ENCODE assay signal across 16 mouse cellular contexts in genomic region chr5:35559447-35559846, GRCm38 (mm10). TPM values are rescaled to one million over a fixed set of nuclear protein-coding genes. Genes with fewer than 3 reads are reported as not detected.
DNase-seq lines count a peak whose midpoint lies in the region; ATAC-seq and TF ChIP-seq lines count a peak whose summit lies in the region.
"Had no signal": no experiment of that assay in that cellular context is flagged by ENCODE, and none has a peak within 500 bp of the region (broad histone marks: within the 10 kb centered on the region; RNA-seq: fewer than 3 reads in every experiment).

No protein-coding gene starts in this region.

- peak overlapping the region; percentile 13; the same call in 1 of the 2 replicates for H3K27ac ChIP-seq in liver, adult 2 months (replicated peaks; ENCODE audit: insufficient read depth, low read depth, low read length)
- H3K27ac ChIP-seq in embryonic facial prominence, embryonic 15.5 days (replicated peaks), result peak overlapping the region; percentile 65
- peak overlapping the region; percentile 94 for H3K27ac ChIP-seq in heart, embryonic 16.5 days (ENCODE audit: low read length)
- H3K27ac ChIP-seq in midbrain, embryonic 13.5 days, result no peak overlapping the region
- H3K27ac ChIP-seq: forebrain, embryonic 12.5 days; left cerebral cortex, adult 2 months; limb, embryonic 13.5 days; neural tube, embryonic 12.5 days had no signal

- no peaks in the 10 kb centered on the region for H3K4me1 ChIP-seq in liver, adult 2 months (ENCODE audit: control insufficient read depth, insufficient read depth, low read length)
- peaks cover 9% of the 10 kb centered on the region; the same call in 1 of the 2 replicates for H3K4me1 ChIP-seq in embryonic facial prominence, embryonic 15.5 days
- H3K4me1 ChIP-seq in heart, embryonic 16.5 days (ENCODE audit: control insufficient read depth, insufficient read depth, low read length), result peaks cover 44% of the 10 kb centered on the region
- H3K4me1 ChIP-seq in midbrain, embryonic 13.5 days (replicated peaks), result no peaks in the 10 kb centered on the region
- H3K4me1 ChIP-seq: forebrain, embryonic 12.5 days; limb, embryonic 13.5 days; neural tube, embryonic 12.5 days had no signal

- 72% methylated on average over 8 of the region's 8 CpGs for WGBS in liver, adult 2 months
- WGBS in embryonic facial prominence, embryonic 15.5 days, result 54% methylated on average over 8 of the region's 8 CpGs
- WGBS in heart, embryonic 16.5 days, result 23% methylated on average over 8 of the region's 8 CpGs
- 78% methylated on average over 8 of the region's 8 CpGs for WGBS in midbrain, embryonic 13.5 days

- no peak overlapping the region for H3K9ac ChIP-seq in liver, adult 2 months (ENCODE audit: low read depth, low read length)
- H3K9ac ChIP-seq in embryonic facial prominence, embryonic 15.5 days, result no peak overlapping the region
- H3K9ac ChIP-seq in heart, embryonic 16.5 days (ENCODE audit: low read length), result no peak overlapping the region
- H3K9ac ChIP-seq in midbrain, embryonic 13.5 days (replicated peaks), result no peak overlapping the region
- H3K9ac ChIP-seq: forebrain, embryonic 12.5 days; limb, embryonic 13.5 days; lung, embryonic 14.5 days; neural tube, embryonic 12.5 days had no signal

- no peaks in the 10 kb centered on the region for H3K9me3 ChIP-seq in embryonic facial prominence, embryonic 15.5 days (replicated peaks)
- H3K9me3 ChIP-seq in heart, embryonic 16.5 days (replicated peaks; ENCODE audit: control insufficient read depth, low read length), result no peaks in the 10 kb centered on the region
- no peaks in the 10 kb centered on the region for H3K9me3 ChIP-seq in midbrain, embryonic 13.5 days
- H3K9me3 ChIP-seq: forebrain, embryonic 12.5 days; limb, embryonic 13.5 days; neural tube, embryonic 12.5 days had no signal

- peaks cover 3% of the 10 kb centered on the region; the same call in 1 of the 2 replicates for H3K36me3 ChIP-seq in liver, adult 2 months (ENCODE audit: control insufficient read depth, insufficient read depth, low read length)
- H3K36me3 ChIP-seq in embryonic facial prominence, embryonic 15.5 days, result peaks cover 81% of the 10 kb centered on the region
- peaks cover 33% of the 10 kb centered on the region for H3K36me3 ChIP-seq in heart, embryonic 16.5 days (ENCODE audit: control insufficient read depth, insufficient read depth)
- H3K36me3 ChIP-seq in midbrain, embryonic 13.5 days, result peaks cover 87% of the 10 kb centered on the region

- DNase-seq in liver, adult 2 months (ENCODE audit: extremely low read depth, low read depth, low spot score), result peak; percentile 15
- DNase-seq in liver, result no peak
- peak; percentile 17 for DNase-seq in retina, postnatal 7 days (ENCODE audit: low read depth, low spot score)
- no peak for DNase-seq in Muller cell, postnatal 12 days (ENCODE audit: inconsistent ontology term)
- no peak for DNase-seq in adrenal gland, postnatal 10 days
- DNase-seq: cerebellum, adult 11-12 months; lung, embryonic 14.5 days; right cerebral cortex, postnatal 4 days had no signal

- no peak overlapping the region for H3K4me2 ChIP-seq in embryonic facial prominence, embryonic 15.5 days (replicated peaks)
- H3K4me2 ChIP-seq in heart, embryonic 16.5 days (ENCODE audit: low read depth, low read length), result peak overlapping the region; percentile 23
- H3K4me2 ChIP-seq in midbrain, embryonic 13.5 days (replicated peaks), result no peak overlapping the region
- H3K4me2 ChIP-seq: forebrain, embryonic 12.5 days; limb, embryonic 13.5 days; lung, embryonic 14.5 days; neural tube, embryonic 12.5 days had no signal

- no peaks in the 10 kb centered on the region for H3K79me2 ChIP-seq in liver, adult 2 months (ENCODE audit: control insufficient read depth, insufficient read depth, low read length)

- ATAC-seq in embryonic facial prominence, embryonic 15.5 days (ENCODE audit: insufficient number of reproducible peaks, low FRiP score, low TSS enrichment, low read depth), result no peak
- ATAC-seq in heart, embryonic 16.5 days (replicated peaks; ENCODE audit: extremely low read depth, insufficient read depth, low FRiP score), result peak; percentile 91
- ATAC-seq in midbrain, embryonic 13.5 days, result no peak

- TF ChIP-seq CTCF in liver, adult 2 months (IDR thresholded peaks at IDR 0.05; ENCODE audit: low read depth, low read length), result no peak

- no peak for TF ChIP-seq POLR2A in liver, adult 2 months (IDR thresholded peaks at IDR 0.05; ENCODE audit: extremely low read depth, insufficient read depth, low read length)

- H3K27me3 ChIP-seq in liver, adult 2 months (ENCODE audit: control insufficient read depth, insufficient read depth, low read length), result no peaks in the 10 kb centered on the region
- H3K27me3 ChIP-seq in embryonic facial prominence, embryonic 15.5 days, result no peaks in the 10 kb centered on the region
- no peaks in the 10 kb centered on the region for H3K27me3 ChIP-seq in heart, embryonic 16.5 days (ENCODE audit: control insufficient read depth, insufficient read depth, low read length)
- H3K27me3 ChIP-seq in midbrain, embryonic 13.5 days, result no peaks in the 10 kb centered on the region
- H3K27me3 ChIP-seq: forebrain, embryonic 12.5 days; limb, embryonic 13.5 days; neural tube, embryonic 12.5 days had no signal

- H3K4me3 ChIP-seq in liver, adult 2 months (ENCODE audit: insufficient read depth, low read depth, low read length), result no peak overlapping the region
- no peak overlapping the region for H3K4me3 ChIP-seq in embryonic facial prominence, embryonic 15.5 days (replicated peaks)
- H3K4me3 ChIP-seq in heart, embryonic 16.5 days (ENCODE audit: low read length), result no peak overlapping the region
- H3K4me3 ChIP-seq in midbrain, embryonic 13.5 days (replicated peaks), result no peak overlapping the region
- H3K4me3 ChIP-seq: forebrain, embryonic 12.5 days; left cerebral cortex, adult 2 months; limb, embryonic 13.5 days; neural tube, embryonic 12.5 days had no signal

RNA-seq across cellular contexts. Expression of gene Trmt44, which starts 15.4 kb away (rescaled TPM):
- total RNA-seq in liver, adult 2 months (2014; rRNA removed), result 2.1 and 3.2 TPM in 2 replicates
- 2.2 and 2.6 TPM in 2 replicates for polyA plus RNA-seq in liver, adult 2 months (2012; rRNA removed)
- polyA plus RNA-seq in embryonic facial prominence, embryonic 15.5 days (2015; fragmentation: Nextera tagmentation; extraction: Ambion mirVana), result 8.4 and 9.0 TPM in 2 replicates
- 5.3 and 5.6 TPM in 2 replicates for polyA plus RNA-seq in heart, embryonic 16.5 days (2015; fragmentation: Nextera tagmentation; extraction: Ambion mirVana)
- 7.0 and 7.2 TPM in 2 replicates for polyA plus RNA-seq in midbrain, embryonic 13.5 days (2015; fragmentation: Nextera tagmentation; extraction: Ambion mirVana)
- total RNA-seq in adrenal gland, postnatal 10 days (2021), result 1 to 10 TPM; 5.6 to 7.9 TPM

RNA-seq across cellular contexts. Expression of gene Acox3, which starts 23.4 kb away (rescaled TPM):
- total RNA-seq in liver, adult 2 months (2014; rRNA removed), result 22.6 and 24.1 TPM in 2 replicates
- polyA plus RNA-seq in liver, adult 2 months (2012; rRNA removed), result 18.0 and 22.9 TPM in 2 replicates
- polyA plus RNA-seq in embryonic facial prominence, embryonic 15.5 days (2015; fragmentation: Nextera tagmentation; extraction: Ambion mirVana), result 13.7 and 14.1 TPM in 2 replicates
- polyA plus RNA-seq in heart, embryonic 16.5 days (2015; fragmentation: Nextera tagmentation; extraction: Ambion mirVana), result 11.2 and 12.4 TPM in 2 replicates
- 15.5 and 17.0 TPM in 2 replicates for polyA plus RNA-seq in midbrain, embryonic 13.5 days (2015; fragmentation: Nextera tagmentation; extraction: Ambion mirVana)
- 10 to 100 TPM; 30.5 to 41.1 TPM for total RNA-seq in adrenal gland, postnatal 10 days (2021)

RNA-seq across cellular contexts. Expression of gene Cpz, which starts 33.9 kb away (rescaled TPM):
- total RNA-seq in liver, adult 2 months (2014; rRNA removed), result 0.54 and 0.55 TPM in 2 replicates
- 1.2 and 1.6 TPM in 2 replicates for polyA plus RNA-seq in liver, adult 2 months (2012; rRNA removed)
- 18.4 and 21.5 TPM in 2 replicates for polyA plus RNA-seq in embryonic facial prominence, embryonic 15.5 days (2015; fragmentation: Nextera tagmentation; extraction: Ambion mirVana)
- 7.7 and 7.9 TPM in 2 replicates for polyA plus RNA-seq in heart, embryonic 16.5 days (2015; fragmentation: Nextera tagmentation; extraction: Ambion mirVana)
- polyA plus RNA-seq in midbrain, embryonic 13.5 days (2015; fragmentation: Nextera tagmentation; extraction: Ambion mirVana), result 1.0 and 1.4 TPM in 2 replicates
- total RNA-seq in adrenal gland, postnatal 10 days (2021), result 1 to 10 TPM; 7.8 to 8.3 TPM
- total RNA-seq: megakaryocyte, adult 5-6 weeks had no signal

Comparison
In these comparisons a context has a peak if more than half of its experiments do, and no peak if none do; other contexts are left out.
1. DNase-seq: peak in liver, adult 2 months (single experiment) and retina, postnatal 7 days (single experiment); none in liver (single experiment), Muller cell, postnatal 12 days (single experiment) and adrenal gland, postnatal 10 days (single experiment).